Mouse (Mus musculus) stomach, postnatal 0 days (tissue): ENCODE measurements at regions not wholly inside any gene's neighbourhood (a gene's known extent, or its start where the extent isn't known, plus 50 kb on each side); places are given as distances from the start of the nearest gene placed in this dataset.
A peak's percentile ranks its signal among the peaks of the same experiment; 100 is the strongest.

Source experiments
- ATAC-seq: fragments of 200-750 bp; cut with Nextera tagmentation; 2 replicates; pipeline ENCODE4 v1.8.0; 2017; ENCODE audit not compliant: low FRiP score, low TSS enrichment
- DNase-seq: peaks from one replicate; pipeline ENCODE4 v3.0.0-alpha.2; 2016; ENCODE audit warnings: low spot score
- H3K27ac ChIP-seq: fragments of 300-500 bp; sonication (generic); replicated peaks from 2 replicates; pipeline ENCODE4 v1.5.1; 2014; ENCODE audit warnings: mild to moderate bottlenecking, control low read depth
- H3K27me3 ChIP-seq: fragments of 300-500 bp; sonication (generic); 2 replicates; pipeline ENCODE4 v1.6.1; 2014; ENCODE audit warnings: low read length; ENCODE audit not compliant: control insufficient read depth, insufficient read depth
- H3K36me3 ChIP-seq: fragments of 300-500 bp; sonication (generic); 2 replicates; pipeline ENCODE4 v1.6.1; 2014; ENCODE audit warnings: low read length, mixed read lengths; ENCODE audit not compliant: control insufficient read depth, insufficient read depth
- H3K4me1 ChIP-seq: fragments of 300-500 bp; sonication (generic); replicated peaks from 2 replicates; pipeline ENCODE4 v1.6.1; 2014; ENCODE audit warnings: antibody characterized with exemption; ENCODE audit not compliant: control insufficient read depth, insufficient read depth
- H3K4me2 ChIP-seq: fragments of 300-500 bp; sonication (generic); replicated peaks from 2 replicates; pipeline ENCODE4 v1.6.1; 2014; ENCODE audit warnings: low read depth, mild to moderate bottlenecking, control low read depth, moderate library complexity
- H3K4me3 ChIP-seq: fragments of 300-500 bp; sonication (generic); 2 replicates; pipeline ENCODE4 v1.5.1; 2014; ENCODE audit warnings: low read depth, low read length, control low read depth
- H3K9ac ChIP-seq: fragments of 300-500 bp; sonication (generic); 2 replicates; pipeline ENCODE4 v1.6.1; 2014; ENCODE audit warnings: mild to moderate bottlenecking, low read length, control low read depth, mixed read lengths
- H3K9me3 ChIP-seq: fragments of 300-500 bp; sonication (generic); 2 replicates; pipeline ENCODE4 v1.6.1; 2016; ENCODE audit warnings: low read length; ENCODE audit not compliant: control insufficient read depth
- CTCF ChIP-seq: IDR thresholded peaks from 2 replicates; pipeline ENCODE4 v1.5.1; 2016; ENCODE audit warnings: antibody characterized with exemption, low read depth, mild to moderate bottlenecking, moderate library complexity
- EP300 ChIP-seq: optimal IDR thresholded peaks from 2 replicates; pipeline ENCODE3; 2016; ENCODE audit warnings: antibody characterized with exemption
- whole genome bisulfite sequencing: fragments of 180-500 bp; shearing (Covaris S2); extraction: QIAGEN DNeasy Blood & Tissue Kit; methylation state at CpG from one replicate; pipeline ENCODE4 v1.1.7; 2014; 5-methylcytosine and 5-hydroxymethylcytosine counted together

DNA sequence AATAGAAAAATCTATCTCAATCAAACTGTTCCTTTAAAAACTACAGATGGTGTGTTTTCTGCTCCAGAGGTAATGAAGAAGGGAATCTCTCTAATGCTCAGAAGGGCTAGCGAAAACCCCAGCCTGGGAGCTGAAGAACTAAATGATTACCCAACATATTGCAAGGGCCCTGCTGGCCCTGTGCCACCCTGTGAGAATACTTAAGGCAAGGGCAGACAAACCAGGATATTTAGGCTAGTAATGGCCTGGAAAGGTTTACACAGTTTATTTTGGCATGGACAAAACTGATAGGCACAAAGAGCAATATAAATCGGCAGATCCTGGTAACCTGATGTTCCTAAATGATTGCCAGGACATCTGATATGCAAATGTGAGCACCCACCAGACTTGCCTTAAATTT, 428.3 kb downstream of the Tns3 start:
- H3K9me3 ChIP-seq, result no peaks in the 10 kb centered on the region
- H3K4me2 ChIP-seq, result no peak overlapping the region
- TF ChIP-seq EP300, result no peak
- no peak overlapping the region for H3K9ac ChIP-seq
- H3K4me1 ChIP-seq, result no peaks in the 10 kb centered on the region
- no peak for ATAC-seq
- no peak overlapping the region for H3K27ac ChIP-seq
- H3K27me3 ChIP-seq, result no peaks in the 10 kb centered on the region
- DNase-seq, result no peak
- no peaks in the 10 kb centered on the region for H3K36me3 ChIP-seq
- WGBS, result 87% methylated on average over 2 of the region's 2 CpGs
- H3K4me3 ChIP-seq, result no peak overlapping the region

DNA sequence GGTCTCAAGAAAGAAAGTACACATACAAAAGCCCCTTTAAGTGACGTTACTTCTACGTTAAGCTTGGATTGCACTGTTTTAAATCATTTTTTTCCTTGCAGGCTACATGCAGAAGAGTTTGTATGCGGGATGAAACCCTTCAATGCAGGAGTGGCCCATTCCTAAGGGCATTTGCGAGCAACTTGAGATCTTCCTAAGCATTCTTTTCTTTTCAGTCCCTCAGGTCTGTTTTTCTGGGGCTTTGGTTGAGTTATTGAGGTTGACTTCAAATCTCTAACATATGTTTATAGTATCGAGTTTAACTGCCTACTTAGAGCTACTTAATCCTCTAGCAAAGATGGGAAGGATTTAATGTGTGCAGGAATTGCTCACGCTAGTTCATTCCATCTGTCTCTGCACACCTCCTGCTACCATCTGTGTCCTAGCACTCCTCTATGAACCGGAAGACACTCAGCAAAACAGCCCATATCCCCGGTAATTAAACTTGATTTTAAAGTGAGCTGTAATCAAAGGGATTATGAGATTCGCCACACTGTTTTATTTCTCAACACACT, 431.6 kb downstream of the Tns3 start:
- no peak for DNase-seq
- H3K4me1 ChIP-seq, result no peaks in the 10 kb centered on the region
- 51% methylated on average over 9 of the region's 9 CpGs for WGBS
- H3K9ac ChIP-seq, result no peak overlapping the region
- TF ChIP-seq CTCF (no peak), EP300 (no peak)
- no peaks in the 10 kb centered on the region for H3K36me3 ChIP-seq
- H3K27ac ChIP-seq, result no peak overlapping the region
- H3K9me3 ChIP-seq, result no peaks in the 10 kb centered on the region
- no peak overlapping the region for H3K4me2 ChIP-seq
- H3K27me3 ChIP-seq, result no peaks in the 10 kb centered on the region
- H3K4me3 ChIP-seq, result no peak overlapping the region
- no peak for ATAC-seq

DNA sequence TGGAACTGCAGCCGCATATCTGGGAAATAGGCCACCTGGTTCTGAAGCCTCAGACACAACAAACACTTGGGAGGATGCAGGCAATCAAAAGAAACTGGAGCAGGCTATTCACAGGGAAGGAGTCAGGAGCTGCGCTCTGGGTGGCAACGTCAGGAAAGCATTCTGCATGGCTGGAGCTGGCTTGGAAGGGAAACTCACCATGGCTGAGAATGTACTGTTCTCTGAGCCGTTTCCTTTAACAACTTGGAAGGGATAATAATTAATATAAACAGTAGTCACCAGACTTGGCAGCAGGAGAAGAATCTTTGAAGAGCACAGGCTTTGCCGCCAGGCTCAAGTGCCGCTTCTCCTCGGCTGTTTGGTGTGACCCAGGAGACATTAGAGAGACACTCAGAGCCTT, 434.5 kb downstream of the Tns3 start:
- H3K4me2 ChIP-seq, result no peak overlapping the region
- H3K4me1 ChIP-seq, result no peaks in the 10 kb centered on the region
- H3K36me3 ChIP-seq, result no peaks in the 10 kb centered on the region
- no peaks in the 10 kb centered on the region for H3K9me3 ChIP-seq
- DNase-seq, result no peak
- ATAC-seq, result no peak
- H3K9ac ChIP-seq, result no peak overlapping the region
- H3K27ac ChIP-seq, result 0 out of 2 replicates have a peak overlapping the region, but pooled peaks have one; percentile 25
- no peak overlapping the region for H3K4me3 ChIP-seq
- no peak for TF ChIP-seq CTCF
- no peak for TF ChIP-seq EP300
- no peaks in the 10 kb centered on the region for H3K27me3 ChIP-seq
- 35% methylated on average over 7 of the region's 7 CpGs for WGBS

DNA sequence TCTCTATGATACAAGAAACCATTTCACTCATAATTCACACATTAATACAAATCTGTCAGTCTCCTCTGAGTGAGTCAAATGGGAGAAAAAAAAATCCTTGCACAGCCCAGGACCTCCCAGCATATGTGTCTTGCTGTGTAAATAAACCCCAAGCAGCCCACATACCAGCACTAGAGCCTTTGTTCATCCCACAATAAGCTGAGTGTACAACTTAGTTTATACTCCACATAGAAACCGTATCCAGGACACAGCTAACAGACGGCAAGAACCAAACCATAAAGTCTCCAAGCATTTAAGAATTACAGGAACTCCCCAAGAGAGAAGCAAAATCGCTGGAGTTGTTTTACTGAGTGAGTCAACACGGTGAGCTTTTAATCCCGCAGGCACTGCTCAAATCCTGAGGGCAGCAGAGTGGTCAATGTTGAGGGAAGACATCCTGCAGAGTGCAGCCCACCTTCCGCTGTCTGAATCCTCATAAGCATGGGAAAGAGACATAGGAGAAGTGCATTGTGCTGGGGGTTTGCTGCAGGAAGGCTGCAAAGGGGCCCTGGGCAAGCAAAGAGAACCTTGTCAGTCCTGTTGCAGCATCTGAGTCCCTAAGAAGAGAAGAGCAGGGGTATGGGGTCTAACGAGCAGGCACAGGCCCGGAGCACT, 436.4 kb downstream of the Tns3 start:
- Histone ChIP-seq H3K27me3 (no peaks in the 10 kb centered on the region), H3K9me3 (no peaks in the 10 kb centered on the region), H3K36me3 (no peaks in the 10 kb centered on the region), H3K9ac (no peak overlapping the region), H3K4me2 (no peak overlapping the region), H3K4me3 (no peak overlapping the region), H3K27ac (peak overlapping the region; percentile 31; the same call in 1 of the 2 replicates), H3K4me1 (no peaks in the 10 kb centered on the region)
- TF ChIP-seq EP300 (no peak), CTCF (no peak)
- ATAC-seq, result peak; percentile 66; the same call in 1 of the 2 replicates
- WGBS, result 26% methylated on average over 8 of the region's 8 CpGs
- DNase-seq, result no peak

DNA sequence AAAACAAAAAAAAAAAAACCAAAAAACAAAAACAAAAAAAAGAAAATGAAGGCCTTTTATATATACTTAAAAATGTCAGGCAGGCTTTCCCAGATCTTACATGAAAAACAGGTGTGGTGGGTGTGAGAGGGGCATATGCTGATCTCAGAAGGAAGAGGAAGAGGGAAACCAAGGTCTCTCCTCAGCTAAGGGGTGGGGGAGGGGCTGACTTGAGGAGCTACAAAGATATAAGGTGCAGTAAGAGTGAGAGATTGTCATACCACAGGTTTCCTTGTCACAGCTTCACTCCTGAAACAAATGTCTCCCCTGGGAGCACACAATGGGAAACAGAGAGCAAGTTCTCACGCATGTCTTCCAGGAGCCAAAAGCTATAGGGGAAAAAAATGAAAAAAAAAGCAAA, 440.0 kb downstream of the Tns3 start:
- Histone ChIP-seq H3K9ac (no peak overlapping the region), H3K4me2 (no peak overlapping the region), H3K4me1 (no peaks in the 10 kb centered on the region), H3K9me3 (no peaks in the 10 kb centered on the region), H3K27me3 (no peaks in the 10 kb centered on the region), H3K4me3 (no peak overlapping the region), H3K27ac (no peak overlapping the region), H3K36me3 (no peaks in the 10 kb centered on the region)
- ATAC-seq, result no peak
- WGBS, result 76% methylated on average over 1 of the region's 1 CpGs
- no peak for DNase-seq
- TF ChIP-seq CTCF, result no peak
- TF ChIP-seq EP300, result no peak

DNA sequence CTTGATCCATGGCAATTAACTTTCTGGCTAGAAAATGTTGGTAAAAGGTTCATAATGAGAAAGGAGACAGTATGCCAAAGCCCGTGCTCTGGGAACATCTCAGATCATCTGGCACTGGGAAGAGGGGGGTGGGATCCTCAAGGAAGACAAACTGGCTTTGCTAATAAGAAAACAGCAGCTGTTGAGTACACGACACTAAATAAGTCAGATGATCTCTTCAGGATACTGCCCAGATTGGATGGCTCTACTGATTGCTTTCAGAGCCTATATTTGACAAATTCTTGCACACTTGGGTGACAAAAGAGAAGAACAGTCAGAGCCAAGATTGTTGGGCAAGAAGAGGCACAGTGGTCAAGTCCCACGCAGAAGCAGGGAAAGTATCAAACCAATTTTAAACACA, 443.7 kb downstream of the Tns3 start:
- 51% methylated on average over 3 of the region's 3 CpGs for WGBS
- H3K4me1 ChIP-seq, result no peaks in the 10 kb centered on the region
- no peaks in the 10 kb centered on the region for H3K36me3 ChIP-seq
- no peak for DNase-seq
- H3K27me3 ChIP-seq, result no peaks in the 10 kb centered on the region
- no peak for TF ChIP-seq EP300
- TF ChIP-seq CTCF, result no peak
- no peak for ATAC-seq
- no peak overlapping the region for H3K27ac ChIP-seq
- H3K9me3 ChIP-seq, result no peaks in the 10 kb centered on the region
- H3K4me2 ChIP-seq, result no peak overlapping the region
- no peak overlapping the region for H3K9ac ChIP-seq
- no peak overlapping the region for H3K4me3 ChIP-seq
